Mouse (Mus musculus): ENCODE data around the gene Timp3.

GRCm38 (mm10) chr10:86363669-86364309, 63.6 kb downstream of the Timp3 start:
- no peak for TF ChIP-seq CTCF (IDR thresholded peaks at IDR 0.05; ENCODE audit: low read depth, low read length)
- no peak for TF ChIP-seq POLR2A (IDR thresholded peaks at IDR 0.05; ENCODE audit: borderline replicate concordance, low read depth, low read length)

Measured in bone marrow macrophage, adult 2 months (primary cell).